Mouse (Mus musculus) kidney, adult 2 months (tissue): Measurements from ENCODE around the gene Atl3.

Experiments used
- CTCF ChIP-seq: fragments of 200-500 bp; conservative IDR thresholded peaks from 2 replicates; pipeline ENCODE4 v1.5.1; 2011; ENCODE audit warnings: low read depth, mild to moderate bottlenecking, control low read depth, low read length, moderate library complexity, mixed read lengths; ENCODE audit not compliant: insufficient read depth, insufficient read length
- POLR2A ChIP-seq: fragments of 200-500 bp; IDR thresholded peaks from one replicate; pipeline ENCODE4 v1.6.1; 2011; ENCODE audit warnings: low read depth, low read length, control low read depth

DNA sequence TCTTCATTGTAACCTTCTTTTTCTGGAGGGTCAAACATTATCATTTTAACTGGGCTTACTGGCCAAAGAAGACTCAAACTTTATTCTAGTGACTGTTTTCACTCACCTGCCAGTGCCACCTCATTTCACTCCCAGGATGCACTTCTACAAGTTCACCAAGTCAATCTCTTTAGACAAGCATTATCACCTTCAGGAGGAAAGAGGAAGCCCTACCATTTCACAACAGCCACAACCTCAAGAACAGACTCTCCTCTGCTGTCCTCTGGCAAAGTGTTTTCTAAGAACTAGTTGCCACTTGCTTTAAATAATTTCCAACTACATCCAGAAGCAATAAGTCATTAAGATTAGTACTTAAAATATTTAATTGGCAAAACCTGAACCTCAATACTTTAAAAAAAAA, 25.9 kb upstream of the Atl3 start:
- no peak for TF ChIP-seq CTCF
- TF ChIP-seq POLR2A: no peak
